Mouse (Mus musculus) adrenal gland, adult 8-10 months (tissue): ENCODE measurements at regions not wholly inside any gene's neighbourhood (a gene's known extent, or its start where the extent isn't known, plus 50 kb on each side); places are given as distances from the start of the nearest gene placed in this dataset.
"Not testable (repeated sequence)": the region's sequence is repeated elsewhere in the genome, so short reads cannot be mapped to it uniquely, and the experiment has no call there.

Source experiments
- DNase-seq: peaks from one replicate; pipeline ENCODE4 v3.0.0; 2022

GRCm38 (mm10) chr17:91466822-91467221 is 374.0 kb upstream of the Nrxn1 start:
- DNase-seq = no peak

GRCm38 (mm10) chr17:91451711-91452110 is 358.8 kb upstream of the Nrxn1 start:
- DNase-seq = no peak

- not testable (repeated sequence) for DNase-seq
Measured at GRCm38 (mm10) chr17:91431780-91432720, 339.2 kb upstream of the Nrxn1 start.

DNA sequence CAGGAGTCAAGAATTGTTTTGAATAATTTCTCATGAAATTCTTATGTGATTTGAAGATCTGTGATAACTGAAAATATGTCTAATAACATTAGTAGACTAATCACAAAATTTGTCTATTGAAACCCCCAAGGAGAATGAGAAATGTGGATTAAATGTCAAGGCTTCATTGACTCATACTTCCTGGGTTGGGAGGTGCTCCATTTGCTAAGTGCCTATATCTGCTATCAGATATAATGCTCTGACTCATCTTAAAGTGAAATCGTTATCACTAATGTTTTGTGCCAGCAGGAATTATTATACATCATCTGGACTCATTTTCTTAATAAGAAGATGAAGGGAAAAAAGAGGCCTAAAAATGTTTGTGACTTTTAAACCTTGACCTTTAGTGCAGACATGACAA is 337.5 kb upstream of the Nrxn1 start:
- no peak for DNase-seq

- no peak for DNase-seq
Measured at GRCm38 (mm10) chr17:91425120-91425519, 332.2 kb upstream of the Nrxn1 start.

GRCm38 (mm10) chr17:91418582-91418981 is 325.7 kb upstream of the Nrxn1 start:
- DNase-seq = no peak

- no peak for DNase-seq
Measured at GRCm38 (mm10) chr17:91390969-91391764, 298.3 kb upstream of the Nrxn1 start.

DNA sequence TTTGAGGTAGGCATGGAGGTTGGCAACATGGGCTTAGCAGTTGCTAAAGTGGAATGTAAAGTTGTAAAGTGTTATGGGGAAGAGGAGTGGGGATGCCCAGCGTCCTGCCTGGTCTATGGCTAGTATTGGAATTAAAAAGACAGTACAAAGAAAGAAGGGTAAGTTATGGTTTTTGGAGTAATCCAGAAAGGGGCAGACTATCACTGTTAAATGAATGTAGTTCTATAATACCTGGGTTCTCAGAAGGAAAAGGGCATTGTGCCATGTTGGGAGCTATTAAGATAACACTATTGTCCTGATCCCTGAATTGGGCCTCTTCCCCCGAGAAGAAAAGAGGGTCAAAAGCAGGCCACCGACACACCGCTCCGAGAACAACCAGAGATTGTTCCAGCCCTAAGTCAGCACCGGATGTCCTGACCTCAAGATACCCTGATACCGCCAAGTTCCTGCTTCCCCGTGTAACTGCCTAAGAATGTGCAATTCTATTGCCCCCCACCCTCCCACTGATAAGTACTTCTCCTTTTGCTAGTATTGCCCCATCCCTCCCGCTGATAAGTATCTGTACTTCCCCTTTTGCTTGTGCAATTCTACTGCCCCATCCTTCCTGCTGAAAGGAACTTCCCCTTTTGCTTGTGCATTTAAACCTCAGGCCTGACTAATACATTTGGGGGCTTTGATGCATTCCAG is 297.2 kb upstream of the Nrxn1 start:
- DNase-seq = not testable (repeated sequence)

GRCm38 (mm10) chr17:91388521-91388920 is 295.6 kb upstream of the Nrxn1 start:
- DNase-seq = no peak

- DNase-seq = no peak
Measured at GRCm38 (mm10) chr17:91388039-91388438, 295.2 kb upstream of the Nrxn1 start.

DNA sequence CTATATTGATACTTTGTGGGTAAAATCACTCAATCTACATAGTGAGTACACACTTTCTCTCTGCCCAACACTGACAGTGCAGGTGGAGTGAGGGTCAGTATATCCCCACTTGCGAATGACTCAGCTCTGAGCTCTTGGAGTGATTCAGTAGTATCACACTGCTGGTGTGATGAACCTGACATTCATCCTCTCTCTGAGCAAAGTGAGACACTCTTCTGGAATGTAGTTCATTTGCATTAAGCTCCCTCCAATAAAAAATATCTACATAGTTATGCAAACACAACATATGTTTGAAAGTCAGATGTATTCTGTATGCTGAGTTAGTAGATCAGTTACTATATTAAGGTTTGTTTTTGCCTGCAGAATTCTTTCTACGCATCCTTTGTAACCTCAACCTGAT is 293.1 kb upstream of the Nrxn1 start:
- DNase-seq = no peak

DNA sequence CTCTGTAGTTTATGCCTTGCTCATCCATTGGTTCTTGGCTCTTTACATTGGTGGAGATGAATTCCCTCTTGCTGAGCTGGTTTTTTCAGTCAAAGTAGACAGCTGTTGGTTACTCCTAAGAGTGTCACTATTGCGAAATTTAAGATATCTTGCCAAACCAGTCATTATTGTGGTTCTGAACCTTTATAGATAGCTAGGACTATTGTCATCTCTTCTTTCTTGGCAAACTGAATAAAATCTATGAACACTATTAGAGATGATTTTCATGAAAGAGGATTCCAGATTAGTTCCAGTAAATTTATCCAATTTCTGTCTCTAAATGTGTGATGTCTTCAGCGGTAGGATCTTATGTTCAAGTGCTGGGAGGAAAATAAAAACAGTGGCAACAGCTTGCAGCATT is 275.3 kb upstream of the Nrxn1 start:
- DNase-seq = no peak

- DNase-seq = no peak
Measured at GRCm38 (mm10) chr17:91361261-91361660, 268.4 kb upstream of the Nrxn1 start.

DNA sequence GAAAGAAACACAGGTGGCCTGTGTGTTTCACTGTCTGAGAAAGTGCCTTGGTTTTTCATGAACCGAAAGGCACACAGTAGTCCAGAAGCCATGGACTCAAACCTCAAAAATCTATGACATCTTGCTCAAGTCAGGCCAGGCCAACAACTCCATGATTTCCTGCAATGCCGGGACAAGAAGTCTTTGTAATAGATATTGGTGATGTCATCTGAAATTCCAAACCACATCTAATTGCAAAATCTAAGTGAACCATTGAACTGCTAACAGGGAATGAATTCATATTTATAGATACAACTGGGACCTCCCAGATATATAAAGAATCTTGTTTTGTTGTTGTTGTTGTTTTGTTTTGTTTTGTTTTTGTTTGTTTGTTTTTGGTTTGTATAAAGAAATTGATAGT is 259.2 kb upstream of the Nrxn1 start:
- DNase-seq = no peak

DNA sequence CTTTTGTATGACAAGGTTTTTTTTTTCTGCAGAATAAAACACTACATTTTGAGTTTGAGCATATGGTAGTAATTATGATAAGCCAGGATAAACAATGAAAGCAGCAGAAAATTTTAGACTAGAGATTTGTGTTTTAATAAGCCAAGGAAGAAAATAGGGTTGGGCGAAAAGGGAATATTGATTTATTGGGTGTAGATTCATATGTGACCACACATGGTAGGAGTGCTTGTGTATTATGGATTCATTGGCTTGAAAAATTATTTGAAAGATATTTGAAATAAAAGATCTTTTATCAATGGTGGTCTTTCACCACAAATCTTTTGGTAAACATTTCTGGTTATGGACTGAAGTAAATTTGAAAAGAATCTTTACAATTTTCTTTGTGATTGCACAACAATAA is 244.0 kb upstream of the Nrxn1 start:
- DNase-seq = no peak

- DNase-seq = no peak
Measured at GRCm38 (mm10) chr17:91333790-91334189, 240.9 kb upstream of the Nrxn1 start.

- no peak for DNase-seq
Measured at GRCm38 (mm10) chr17:91333202-91333601, 240.3 kb upstream of the Nrxn1 start.

DNA sequence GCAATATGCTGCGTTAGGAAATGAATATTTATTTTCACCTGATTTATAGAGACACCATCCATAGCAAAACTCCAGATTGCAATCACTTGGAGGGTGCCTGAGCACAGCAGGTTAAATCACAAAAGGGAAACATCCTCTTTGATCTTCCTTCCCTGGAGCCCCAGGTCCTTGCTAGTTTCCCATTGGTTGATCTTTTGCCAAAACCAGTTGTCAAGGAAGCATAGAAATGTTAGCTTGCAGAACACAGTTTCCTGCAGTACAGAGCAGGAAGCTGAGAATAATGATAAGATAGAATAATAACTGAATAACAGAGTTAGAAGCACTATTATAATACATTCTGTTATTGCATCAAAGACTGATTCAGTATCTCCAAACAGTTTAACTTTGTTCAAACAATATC is 231.5 kb upstream of the Nrxn1 start:
- no peak for DNase-seq

- no peak for DNase-seq
Measured at GRCm38 (mm10) chr17:91286875-91287274, 194.0 kb upstream of the Nrxn1 start.

DNA sequence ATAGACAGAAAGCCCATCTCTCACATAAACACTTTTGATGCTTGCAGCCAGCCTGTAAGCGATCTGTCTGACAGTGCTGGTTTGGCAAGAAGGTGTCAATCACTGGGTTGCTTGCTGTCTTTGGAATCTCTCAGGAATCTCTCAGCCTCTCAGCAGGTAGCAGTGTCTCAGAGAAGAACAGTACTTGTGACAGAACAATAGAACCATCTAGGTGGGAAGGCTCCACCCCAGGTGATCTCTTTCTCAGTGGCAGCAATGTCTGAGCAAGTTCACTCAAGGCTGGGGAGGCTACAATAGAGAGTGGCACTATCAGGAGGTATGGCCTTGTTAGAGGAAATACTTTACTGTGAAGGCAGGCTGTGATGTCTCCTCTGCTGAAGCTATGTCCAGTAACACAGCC is 181.5 kb upstream of the Nrxn1 start:
- no peak for DNase-seq

GRCm38 (mm10) chr17:91238719-91239118 is 145.8 kb upstream of the Nrxn1 start:
- DNase-seq = no peak

DNA sequence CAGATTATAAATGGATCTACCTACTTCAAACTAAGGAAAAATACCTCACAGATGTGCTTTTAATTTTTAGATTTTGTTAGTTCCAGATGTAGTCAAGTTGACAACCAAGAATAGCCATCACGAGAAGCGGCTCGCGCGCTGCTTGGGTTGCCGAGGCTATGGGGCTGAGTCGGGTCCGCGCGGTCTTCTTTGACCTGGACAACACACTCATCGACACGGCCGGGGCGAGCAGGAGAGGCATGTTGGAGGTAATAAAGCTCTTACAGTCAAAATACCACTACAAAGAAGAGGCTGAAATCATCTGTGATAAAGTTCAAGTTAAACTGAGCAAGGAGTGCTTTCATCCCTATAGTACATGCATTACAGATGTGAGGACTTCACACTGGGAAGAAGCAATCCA is 143.8 kb upstream of the Nrxn1 start:
- not testable (repeated sequence) for DNase-seq

GRCm38 (mm10) chr17:91226378-91226777 is 133.5 kb upstream of the Nrxn1 start:
- DNase-seq = no peak
